Comparison of ENCODE assay signal across 18 mouse cellular contexts in the genomic region with DNA sequence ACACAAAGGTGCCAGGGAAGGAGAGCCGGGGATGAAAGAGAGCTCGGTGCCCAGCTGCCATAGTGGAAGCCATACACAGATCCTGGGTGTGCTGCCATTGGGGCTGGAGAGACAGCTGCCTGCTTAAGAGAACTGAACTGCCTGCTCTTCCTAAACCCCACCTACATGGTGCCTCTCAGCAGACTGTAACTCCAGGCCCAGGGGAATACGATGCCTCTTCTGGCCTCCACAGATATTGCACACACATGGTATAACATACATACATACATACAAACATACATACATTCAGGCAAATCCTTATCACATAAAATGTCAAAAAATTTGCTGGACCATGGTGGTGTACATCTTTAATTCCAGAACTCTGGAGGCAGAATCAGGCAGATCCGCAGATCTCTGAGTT. TPM values are rescaled to one million over a fixed set of nuclear protein-coding genes. Genes with fewer than 3 reads are reported as not detected.
DNase-seq lines count a peak whose midpoint lies in the region; ATAC-seq and TF ChIP-seq lines count a peak whose summit lies in the region.
"Had no signal": no experiment of that assay in that cellular context is flagged by ENCODE, and none has a peak within 500 bp of the region (broad histone marks: within the 10 kb centered on the region; RNA-seq: fewer than 3 reads in every experiment).

No protein-coding gene starts in this region.

- TF ChIP-seq POLR2A in CH12.LX (IDR thresholded peaks at IDR 0.05; ENCODE audit: low read depth, low read length): no peak

- dilution Hi-C loops in CH12.LX (cut with MboI; ENCODE audit: extremely low pct_ligation_motif_present, extremely low pct_unique_long_range_greater_than_20kb, low sequenced_read_pairs): no loop called here

- no peak for TF ChIP-seq CTCF in liver, postnatal 0 days (IDR thresholded peaks at IDR 0.05; ENCODE audit: low read depth)
- TF ChIP-seq CTCF in CH12.LX (conservative IDR thresholded peaks at IDR 0.05 in 1 of 2, IDR thresholded peaks at IDR 0.05 in 1 of 2; ENCODE audit: low read depth in 2 of 2, low read length in 2 of 2): peak in 1 of 2 experiments; percentile 21; a peak in 1 of 4 replicates

- no peaks in the 10 kb centered on the region for H3K79me2 ChIP-seq in CH12.LX (replicated peaks; ENCODE audit: control insufficient read depth, extremely low read depth, insufficient read depth, poor library complexity, severe bottlenecking)

- no peak overlapping the region for H3K4me2 ChIP-seq in liver, postnatal 0 days (ENCODE audit: low read depth, low read length)
- no peak overlapping the region for H3K4me2 ChIP-seq in CH12.LX (ENCODE audit: insufficient read depth, low read depth, poor library complexity, severe bottlenecking)
- H3K4me2 ChIP-seq in forebrain, embryonic 16.5 days (ENCODE audit: low read length): no peak overlapping the region
- H3K4me2 ChIP-seq: embryonic facial prominence, embryonic 13.5 days; forebrain, embryonic 13.5 days; hindbrain, embryonic 12.5 days had no signal

- H3K9ac ChIP-seq in liver, postnatal 0 days (replicated peaks): no peak overlapping the region
- no peak overlapping the region for H3K9ac ChIP-seq in CH12.LX (ENCODE audit: insufficient read depth, low read depth)
- H3K9ac ChIP-seq in forebrain, embryonic 16.5 days (replicated peaks; ENCODE audit: low read depth, low read length): no peak overlapping the region
- H3K9ac ChIP-seq: embryonic facial prominence, embryonic 13.5 days; forebrain, embryonic 13.5 days; hindbrain, embryonic 12.5 days had no signal

- no peaks in the 10 kb centered on the region for H3K9me3 ChIP-seq in liver, postnatal 0 days (ENCODE audit: low read length)
- H3K9me3 ChIP-seq in CH12.LX (replicated peaks; ENCODE audit: low read length): peaks cover 4% of the 10 kb centered on the region
- H3K9me3 ChIP-seq in forebrain, embryonic 16.5 days (ENCODE audit: control insufficient read depth, low read length): no peaks in the 10 kb centered on the region
- H3K9me3 ChIP-seq: embryonic facial prominence, embryonic 13.5 days; forebrain, embryonic 13.5 days; hindbrain, embryonic 12.5 days had no signal

- no peak for DNase-seq in liver, postnatal 0 days
- no peak for DNase-seq in liver
- peak; percentile 27 for DNase-seq in CH12.LX (ENCODE audit: extremely low read depth)
- peak; percentile 41 for DNase-seq in R1 (ENCODE audit: low read depth, low spot score)
- DNase-seq: adrenal gland, postnatal 14 days; cerebellum, adult 18-20 months; cerebellum, adult 9-11 months; cerebellum, postnatal 36 days; gastrocnemius, postnatal 36 days; heart, adult 11 months; heart, postnatal 10 days; heart, postnatal 4 days; kidney, adult 11 months had no signal

- ATAC-seq in liver, postnatal 0 days: no peak
- no peak for ATAC-seq in cerebellum, adult (ENCODE audit: insufficient number of reproducible peaks, low FRiP score, low TSS enrichment)
- no peak for ATAC-seq in forebrain, embryonic 16.5 days
- ATAC-seq: forebrain, embryonic 13.5 days had no signal

- 93% methylated on average over 4 of the region's 4 CpGs for WGBS in liver, postnatal 0 days (ENCODE audit: insufficient replicate concordance)
- WGBS in forebrain, embryonic 16.5 days: 95% methylated on average over 4 of the region's 4 CpGs

- no peak for TF ChIP-seq EP300 in liver, postnatal 0 days (IDR thresholded peaks at IDR 0.05; ENCODE audit: low read depth)
- no peak for TF ChIP-seq EP300 in CH12.LX (IDR thresholded peaks at IDR 0.05; ENCODE audit: low read length)

- no peak overlapping the region for H3K4me3 ChIP-seq in liver, postnatal 0 days (ENCODE audit: low read depth, low read length)
- H3K4me3 ChIP-seq in CH12.LX (replicated peaks in 1 of 3; ENCODE audit: low read depth in 2 of 3, low read length in 2 of 3, poor library complexity in 1 of 3): no peak overlapping the region
- H3K4me3 ChIP-seq in forebrain, embryonic 16.5 days (replicated peaks; ENCODE audit: low read length): no peak overlapping the region
- H3K4me3 ChIP-seq: embryonic facial prominence, embryonic 13.5 days; forebrain, embryonic 13.5 days; hindbrain, embryonic 12.5 days had no signal

- no peaks in the 10 kb centered on the region for H3K27me3 ChIP-seq in liver, postnatal 0 days (ENCODE audit: insufficient read depth, low read length)
- no peaks in the 10 kb centered on the region for H3K27me3 ChIP-seq in CH12.LX (replicated peaks)
- no peaks in the 10 kb centered on the region for H3K27me3 ChIP-seq in forebrain, embryonic 16.5 days (replicated peaks; ENCODE audit: control insufficient read depth, insufficient read depth, low read length)
- H3K27me3 ChIP-seq: embryonic facial prominence, embryonic 13.5 days; forebrain, embryonic 13.5 days; hindbrain, embryonic 12.5 days had no signal

- H3K27ac ChIP-seq in liver, postnatal 0 days (ENCODE audit: low read depth): peak overlapping the region; percentile 64
- H3K27ac ChIP-seq in CH12.LX (ENCODE audit: insufficient read depth, low read depth): no peak overlapping the region
- no peak overlapping the region for H3K27ac ChIP-seq in forebrain, embryonic 16.5 days (ENCODE audit: low read length)
- H3K27ac ChIP-seq: embryonic facial prominence, embryonic 13.5 days; forebrain, embryonic 13.5 days; hindbrain, embryonic 12.5 days had no signal

- H3K36me3 ChIP-seq in liver, postnatal 0 days (replicated peaks; ENCODE audit: insufficient read depth, low read length): no peaks in the 10 kb centered on the region
- H3K36me3 ChIP-seq in CH12.LX (replicated peaks in 1 of 2; ENCODE audit: control insufficient read depth in 1 of 2, insufficient read depth in 1 of 2, low read length in 1 of 2): peaks cover 7 to 49% of the 10 kb centered on the region in 2 experiments
- H3K36me3 ChIP-seq in forebrain, embryonic 16.5 days (ENCODE audit: control insufficient read depth, insufficient read depth): peaks cover 7% of the 10 kb centered on the region; the same call in 1 of the 2 replicates

- no peak for TF ChIP-seq RAD21 in CH12.LX (IDR thresholded peaks at IDR 0.05; ENCODE audit: low read depth, low read length)

- in situ Hi-C loops in CH12.LX (cut with MboI; ENCODE audit: low pct_ligation_motif_present, low pct_unique_long_range_greater_than_20kb, low sequenced_read_pairs): no loop called here

- peaks cover 40% of the 10 kb centered on the region for H3K4me1 ChIP-seq in liver, postnatal 0 days (ENCODE audit: insufficient read depth)
- H3K4me1 ChIP-seq in CH12.LX (ENCODE audit: control insufficient read depth in 1 of 2, insufficient read depth in 2 of 2): peaks cover 26 to 51% of the 10 kb centered on the region in 2 experiments
- H3K4me1 ChIP-seq in forebrain, embryonic 16.5 days (replicated peaks; ENCODE audit: control insufficient read depth, insufficient read depth, low read length): no peaks in the 10 kb centered on the region
- H3K4me1 ChIP-seq: embryonic facial prominence, embryonic 13.5 days; forebrain, embryonic 13.5 days; hindbrain, embryonic 12.5 days had no signal

TF ChIP-seq in CH12.LX, 34 proteins besides CTCF, POLR2A, EP300 and RAD21:
- TF ChIP-seq JUN (IDR thresholded peaks at IDR 0.05; ENCODE audit: insufficient read depth, low read depth, low read length): no peak
- TF ChIP-seq MAX (IDR thresholded peaks at IDR 0.05; ENCODE audit: low read length): no peak
- TF ChIP-seq CHD2 (IDR thresholded peaks at IDR 0.05; ENCODE audit: low read length): no peak
- TF ChIP-seq KAT2A (IDR thresholded peaks at IDR 0.05; ENCODE audit: insufficient replicate concordance, low read length): no peak
- no peak for TF ChIP-seq UBTF (IDR thresholded peaks at IDR 0.05; ENCODE audit: low read depth, low read length)
- TF ChIP-seq MAZ (IDR thresholded peaks at IDR 0.05; ENCODE audit: low read depth, low read length): no peak
- TF ChIP-seq MXI1 (IDR thresholded peaks at IDR 0.05; ENCODE audit: low read depth, low read length): no peak
- no peak for TF ChIP-seq JUND (conservative IDR thresholded peaks at IDR 0.05; ENCODE audit: low read depth, low read length)
- no peak for TF ChIP-seq SIN3A (IDR thresholded peaks at IDR 0.05; ENCODE audit: low read length)
- no peak for TF ChIP-seq TBP (conservative IDR thresholded peaks at IDR 0.05; ENCODE audit: low read depth, low read length)
- TF ChIP-seq IRF4 (IDR thresholded peaks at IDR 0.05; ENCODE audit: low read depth, low read length): no peak
- no peak for TF ChIP-seq CHD1 (IDR thresholded peaks at IDR 0.05; ENCODE audit: low read depth, low read length)
- TF ChIP-seq ETS1 (conservative IDR thresholded peaks at IDR 0.05; ENCODE audit: low read depth, low read length): no peak
- TF ChIP-seq POLR2AphosphoS2 (IDR thresholded peaks at IDR 0.05; ENCODE audit: low read depth, low read length): no peak
- no peak for TF ChIP-seq USF2 (conservative IDR thresholded peaks at IDR 0.05; ENCODE audit: low read depth, low read length)
- TF ChIP-seq ZMIZ1 (IDR thresholded peaks at IDR 0.05; ENCODE audit: low read depth, low read length): no peak
- no peak for TF ChIP-seq GABPA (IDR thresholded peaks at IDR 0.05; ENCODE audit: insufficient replicate concordance, low read depth, low read length)
- no peak for TF ChIP-seq BHLHE40 (IDR thresholded peaks at IDR 0.05; ENCODE audit: low read depth, low read length)
- no peak for TF ChIP-seq HCFC1 (IDR thresholded peaks at IDR 0.05; ENCODE audit: low read depth, low read length)

RNA-seq across cellular contexts. Expression of a gene that starts 38.1 kb away (rescaled TPM):
- polyA plus RNA-seq in liver, postnatal 0 days (2015; fragmentation: Nextera tagmentation; extraction: Ambion mirVana): 7.9 and 9.8 TPM in 2 replicates
- total RNA-seq in CH12.LX (2012; rRNA removed) (11.0 and 12.0 TPM in 2 replicates), CH12.LX (2014; rRNA removed) (3.7 and 4.4 TPM in 2 replicates)
- 23.3 and 24.9 TPM in 2 replicates for polyA plus RNA-seq in CH12.LX (2012; ENCODE audit: insufficient read length, low read depth)
- polyA plus RNA-seq in forebrain, embryonic 16.5 days (2015; fragmentation: Nextera tagmentation; extraction: Ambion mirVana): 24.5 and 27.7 TPM in 2 replicates

Comparison
In these comparisons a context has a peak if more than half of its experiments do, and no peak if none do; other contexts are left out.
1. DNase-seq: peak in CH12.LX (single experiment) and R1 (single experiment); none in liver, postnatal 0 days (single experiment) and liver (single experiment).